Mouse (Mus musculus) liver, embryonic 15.5 days (tissue): ENCODE results near the gene Kcne1. TPM values are rescaled to one million over a fixed set of nuclear protein-coding genes. Genes with fewer than 3 reads are reported as not detected.
A peak's percentile ranks its signal among the peaks of the same experiment; 100 is the strongest.

Experiments
- ATAC-seq: fragments of 200-750 bp; cut with Nextera tagmentation; 2 replicates; pipeline ENCODE4 v1.8.0; 2017; ENCODE audit warnings: moderate number of reproducible peaks, mild to moderate bottlenecking, moderate library complexity; ENCODE audit not compliant: insufficient read depth
- H3K27ac ChIP-seq: fragments of 300-500 bp; sonication (generic); replicated peaks from 2 replicates; pipeline ENCODE4 v1.5.1; 2015; ENCODE audit warnings: mild to moderate bottlenecking, inconsistent platforms
- H3K27me3 ChIP-seq: fragments of 300-500 bp; sonication (generic); 2 replicates; pipeline ENCODE4 v1.6.1; 2015; ENCODE audit warnings: mild to moderate bottlenecking, inconsistent platforms
- H3K36me3 ChIP-seq: fragments of 300-500 bp; sonication (generic); replicated peaks from 2 replicates; pipeline ENCODE4 v1.6.1; 2015; ENCODE audit warnings: moderate library complexity, mild to moderate bottlenecking, inconsistent platforms
- H3K4me1 ChIP-seq: fragments of 300-500 bp; sonication (generic); replicated peaks from 2 replicates; pipeline ENCODE4 v1.6.1; 2015; ENCODE audit warnings: inconsistent platforms
- H3K4me2 ChIP-seq: fragments of 300-500 bp; sonication (generic); 2 replicates; pipeline ENCODE4 v1.6.1; 2015; ENCODE audit warnings: moderate library complexity, mild to moderate bottlenecking, inconsistent platforms
- H3K4me3 ChIP-seq: fragments of 300-500 bp; sonication (generic); replicated peaks from 2 replicates; pipeline ENCODE4 v1.5.1; 2015; ENCODE audit warnings: mild to moderate bottlenecking, inconsistent platforms
- H3K9ac ChIP-seq: fragments of 300-500 bp; sonication (generic); 2 replicates; pipeline ENCODE4 v1.6.1; 2015; ENCODE audit warnings: moderate library complexity, mild to moderate bottlenecking, inconsistent platforms
- H3K9me3 ChIP-seq: fragments of 300-500 bp; sonication (generic); replicated peaks from 2 replicates; pipeline ENCODE4 v1.6.1; 2016; ENCODE audit warnings: inconsistent platforms
- WGBS: fragments of 180-500 bp; shearing (Covaris S2); methylation state at CpG from one replicate; pipeline ENCODE4 v1.1.7; 2015; ENCODE audit warnings: mixed read lengths; ENCODE audit not compliant: insufficient replicate concordance; 5-methylcytosine and 5-hydroxymethylcytosine counted together
- polyA plus RNA-seq: library from polyadenylated mRNA; unstranded; fragments of >200 nt; fragmentation: Nextera tagmentation; extraction: Ambion mirVana; gene quantifications from 2 replicates; pipeline ENCODE4 v1.2.1, GENCODE M21; 2015

Kcne1 gene
- not detected in 2 replicates for polyA plus RNA-seq

DNA sequence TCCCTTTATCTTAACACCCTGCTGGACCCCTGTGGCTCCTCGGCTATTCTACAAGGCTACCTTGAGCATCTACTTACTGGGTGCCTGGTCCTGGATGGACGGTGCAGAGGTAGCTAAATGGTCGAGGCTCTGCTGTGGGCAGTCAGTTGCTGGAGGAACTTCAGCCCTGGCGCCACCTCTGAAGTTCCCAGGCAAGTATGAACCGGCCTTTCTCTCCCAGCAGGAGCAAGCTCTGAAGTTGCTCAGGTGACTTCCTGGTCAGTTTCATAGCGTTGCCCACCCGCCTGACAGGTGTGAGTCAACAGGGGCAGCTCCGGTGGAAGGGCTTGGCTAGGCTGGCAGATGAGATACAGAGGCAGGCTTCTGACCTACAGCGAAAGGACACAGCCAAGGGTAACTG lies at the start of gene Kcne1:
TSS of gene Kcne1 (minus strand) at position 240 of the 400 bp plus-strand sequence.
- H3K4me2 ChIP-seq = no peak within 1 kb of the TSS
- H3K9me3 ChIP-seq = no peaks in the 10 kb centered on the region
- no peak within 1 kb of the TSS for H3K9ac ChIP-seq
- 44% methylated on average over 9 of the region's 9 CpGs for WGBS
- H3K27me3 ChIP-seq = peaks cover 36% of the 10 kb centered on the region; the same call in 1 of the 2 replicates
- no peak within 1 kb of the TSS for H3K4me3 ChIP-seq
- no peaks in the 10 kb centered on the region for H3K36me3 ChIP-seq
- ATAC-seq = no peak
- H3K4me1 ChIP-seq = no peaks in the 10 kb centered on the region
- H3K27ac ChIP-seq = no peak within 1 kb of the TSS

DNA sequence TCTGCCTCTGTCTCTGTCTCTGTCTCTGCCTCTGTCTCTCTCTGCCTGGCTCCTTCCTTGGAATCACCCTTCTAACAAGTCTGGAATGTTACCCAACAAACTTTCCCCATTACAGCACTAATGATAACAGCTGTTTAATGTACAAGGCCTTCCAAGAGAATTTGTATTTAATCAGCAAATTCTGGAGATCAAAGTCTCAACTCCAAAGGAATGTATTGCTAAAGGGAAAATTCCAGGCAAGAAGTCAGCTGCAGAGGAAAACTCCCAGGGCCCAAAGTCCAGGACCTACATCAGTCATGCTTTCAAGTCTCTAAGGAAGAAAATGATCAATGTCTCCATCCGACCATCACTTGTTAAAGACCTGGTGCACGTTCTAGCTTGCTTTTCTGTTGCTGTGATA lies 48.6 kb upstream of the Kcne1 start:
- peaks cover 11% of the 10 kb centered on the region for H3K27me3 ChIP-seq
- no peak overlapping the region for H3K9ac ChIP-seq
- 54% methylated on average over 2 of the region's 2 CpGs for WGBS
- peaks cover 12% of the 10 kb centered on the region for H3K4me1 ChIP-seq
- H3K9me3 ChIP-seq = no peaks in the 10 kb centered on the region
- ATAC-seq = no peak
- H3K4me2 ChIP-seq = no peak overlapping the region
- H3K36me3 ChIP-seq = no peaks in the 10 kb centered on the region
- no peak overlapping the region for H3K27ac ChIP-seq
- H3K4me3 ChIP-seq = no peak overlapping the region

DNA sequence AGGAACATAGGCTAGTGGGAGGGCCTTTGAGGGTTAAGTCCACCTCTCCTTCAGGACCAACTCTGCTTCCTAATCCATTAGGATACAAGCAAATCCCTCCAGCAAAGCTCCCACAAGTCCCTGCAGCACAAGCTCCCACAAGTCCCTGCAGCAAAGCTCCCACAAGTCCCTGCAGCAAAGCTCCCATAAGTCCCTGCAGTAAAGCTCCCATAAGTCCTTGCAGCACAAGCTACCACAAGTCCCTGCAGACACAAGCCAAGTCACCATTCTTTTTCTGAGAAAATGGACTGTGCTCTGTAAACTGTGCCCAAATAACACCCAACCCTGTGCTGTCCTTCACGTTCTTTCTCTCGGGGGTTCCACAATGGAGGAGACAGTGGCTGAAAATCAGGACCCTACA lies 44.9 kb upstream of the Kcne1 start:
- Histone ChIP-seq H3K4me1 (peaks cover 12% of the 10 kb centered on the region; the same call in 1 of the 2 replicates), H3K27me3 (peaks cover 48% of the 10 kb centered on the region), H3K4me3 (no peak overlapping the region), H3K27ac (no peak overlapping the region), H3K36me3 (no peaks in the 10 kb centered on the region), H3K9me3 (no peaks in the 10 kb centered on the region), H3K9ac (no peak overlapping the region), H3K4me2 (no peak overlapping the region)
- 60% methylated on average over 2 of the region's 2 CpGs for WGBS
- no peak for ATAC-seq

DNA sequence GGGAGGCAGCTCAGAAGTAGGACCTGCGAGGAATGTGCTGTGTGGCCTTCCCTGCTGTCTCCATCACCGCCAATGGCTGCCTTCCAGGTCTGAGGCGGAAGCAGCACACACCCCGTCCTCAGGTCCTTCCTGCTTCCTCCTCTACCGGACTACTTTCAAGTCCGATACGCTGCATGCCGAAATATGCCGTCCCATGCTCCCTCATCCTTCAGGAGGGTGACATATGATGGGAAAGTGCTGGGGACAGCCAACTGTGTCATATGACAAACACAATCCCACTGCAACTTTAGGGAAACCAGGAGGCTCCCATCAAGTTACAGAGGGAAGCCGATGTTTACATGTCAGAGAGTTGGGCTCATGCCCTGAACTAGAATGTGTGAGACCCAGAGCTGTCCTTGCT lies 43.8 kb upstream of the Kcne1 start:
- no peak for ATAC-seq
- Histone ChIP-seq H3K36me3 (no peaks in the 10 kb centered on the region), H3K27ac (no peak overlapping the region), H3K4me2 (no peak overlapping the region), H3K27me3 (peaks cover 59% of the 10 kb centered on the region), H3K4me3 (no peak overlapping the region), H3K9me3 (no peaks in the 10 kb centered on the region), H3K9ac (no peak overlapping the region), H3K4me1 (peaks cover 17% of the 10 kb centered on the region)
- 68% methylated on average over 10 of the region's 10 CpGs for WGBS

DNA sequence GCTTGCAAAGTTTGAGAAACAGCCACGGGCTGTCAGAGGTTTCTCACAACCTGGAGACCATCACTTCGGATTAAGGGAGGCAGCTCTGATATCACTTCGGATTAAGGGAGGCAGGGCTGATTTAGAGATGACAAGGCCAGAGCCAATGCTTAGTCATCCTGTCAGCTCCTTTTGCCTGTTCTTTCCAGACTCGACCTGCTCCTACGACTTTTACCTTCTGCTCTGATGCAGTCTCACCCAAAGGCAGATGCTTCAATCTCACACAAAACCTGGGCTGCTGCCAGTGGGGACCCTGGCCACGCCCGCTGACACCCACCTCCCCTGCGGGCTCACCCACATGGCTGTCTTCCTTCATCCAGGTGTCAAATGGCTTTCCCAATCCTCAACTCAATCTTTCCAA lies 42.9 kb upstream of the Kcne1 start:
- no peak overlapping the region for H3K9ac ChIP-seq
- no peak overlapping the region for H3K4me3 ChIP-seq
- H3K27me3 ChIP-seq = peaks cover 60% of the 10 kb centered on the region
- no peak overlapping the region for H3K27ac ChIP-seq
- ATAC-seq = no peak
- no peaks in the 10 kb centered on the region for H3K9me3 ChIP-seq
- H3K4me1 ChIP-seq = peaks cover 15% of the 10 kb centered on the region
- no peaks in the 10 kb centered on the region for H3K36me3 ChIP-seq
- no peak overlapping the region for H3K4me2 ChIP-seq
- WGBS = 37% methylated on average over 8 of the region's 8 CpGs

DNA sequence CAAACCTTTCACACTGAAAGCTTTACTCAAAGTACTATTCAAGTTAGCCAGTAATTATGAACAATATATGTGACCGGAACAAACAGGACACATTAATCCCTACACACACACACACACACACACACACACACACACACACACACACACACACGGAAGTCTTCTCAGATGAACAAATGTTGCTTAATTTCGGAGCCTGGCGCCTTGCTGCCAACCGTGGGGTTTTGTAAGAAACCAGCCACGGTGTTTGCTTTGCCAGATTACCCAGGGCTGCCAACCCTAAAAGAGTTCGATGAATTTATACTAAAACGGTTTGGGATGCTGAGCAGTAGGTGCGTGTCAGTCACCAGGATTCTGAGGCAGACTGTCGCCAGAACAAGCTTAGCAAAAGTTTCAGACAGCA lies 41.9 kb upstream of the Kcne1 start:
- Histone ChIP-seq H3K27ac (no peak overlapping the region), H3K4me3 (no peak overlapping the region), H3K9me3 (no peaks in the 10 kb centered on the region), H3K4me2 (no peak overlapping the region), H3K4me1 (peaks cover 15% of the 10 kb centered on the region), H3K9ac (no peak overlapping the region), H3K36me3 (peaks cover 4% of the 10 kb centered on the region; the same call in 1 of the 2 replicates), H3K27me3 (peaks cover 57% of the 10 kb centered on the region)
- no peak for ATAC-seq
- WGBS = 59% methylated on average over 10 of the region's 10 CpGs

GRCm38 (mm10) chr16:92399490-92400458 lies 40.5 kb upstream of the Kcne1 start:
- Histone ChIP-seq H3K27me3 (peaks cover 57% of the 10 kb centered on the region), H3K9ac (peak overlapping the region; percentile 5; the same call in 1 of the 2 replicates)

GRCm38 (mm10) chr16:92398574-92399118 lies 39.4 kb upstream of the Kcne1 start:
- peaks cover 56% of the 10 kb centered on the region for H3K27me3 ChIP-seq
- H3K4me2 ChIP-seq = peak overlapping the region; percentile 58; the same call in 1 of the 2 replicates
- peaks cover 13% of the 10 kb centered on the region for H3K36me3 ChIP-seq
- no peak for ATAC-seq
- WGBS = 80% methylated on average over 6 of the region's 6 CpGs
- no peak overlapping the region for H3K9ac ChIP-seq
- H3K4me1 ChIP-seq = peaks cover 15% of the 10 kb centered on the region
- H3K4me3 ChIP-seq = no peak overlapping the region
- no peaks in the 10 kb centered on the region for H3K9me3 ChIP-seq
- H3K27ac ChIP-seq = no peak overlapping the region

More at GRCm38 (mm10) chr16:92399490-92400458, 40.5 kb upstream of the Kcne1 start:
- H3K4me2 ChIP-seq = peak overlapping the region; percentile 58
- 3% methylated on average over 37 of the region's 37 CpGs for WGBS
- peak; percentile 76 for ATAC-seq
- no peaks in the 10 kb centered on the region for H3K9me3 ChIP-seq
- peaks cover 13% of the 10 kb centered on the region for H3K36me3 ChIP-seq
- peaks cover 15% of the 10 kb centered on the region for H3K4me1 ChIP-seq
- H3K4me3 ChIP-seq = peak overlapping the region; percentile 36
- H3K27ac ChIP-seq = no peak overlapping the region

- no peak overlapping the region for H3K9ac ChIP-seq
- no peak overlapping the region for H3K27ac ChIP-seq
- ATAC-seq = no peak; the same call in 1 of the 2 replicates
- peaks cover 50% of the 10 kb centered on the region for H3K27me3 ChIP-seq
- H3K9me3 ChIP-seq = no peaks in the 10 kb centered on the region
- WGBS = 51% methylated on average over 10 of the region's 10 CpGs
- H3K4me1 ChIP-seq = peaks cover 15% of the 10 kb centered on the region
- no peak overlapping the region for H3K4me2 ChIP-seq
- no peak overlapping the region for H3K4me3 ChIP-seq
- H3K36me3 ChIP-seq = peaks cover 16% of the 10 kb centered on the region
These were observed 38.7 kb upstream of the Kcne1 start for GRCm38 (mm10) chr16:92397745-92398573.

DNA sequence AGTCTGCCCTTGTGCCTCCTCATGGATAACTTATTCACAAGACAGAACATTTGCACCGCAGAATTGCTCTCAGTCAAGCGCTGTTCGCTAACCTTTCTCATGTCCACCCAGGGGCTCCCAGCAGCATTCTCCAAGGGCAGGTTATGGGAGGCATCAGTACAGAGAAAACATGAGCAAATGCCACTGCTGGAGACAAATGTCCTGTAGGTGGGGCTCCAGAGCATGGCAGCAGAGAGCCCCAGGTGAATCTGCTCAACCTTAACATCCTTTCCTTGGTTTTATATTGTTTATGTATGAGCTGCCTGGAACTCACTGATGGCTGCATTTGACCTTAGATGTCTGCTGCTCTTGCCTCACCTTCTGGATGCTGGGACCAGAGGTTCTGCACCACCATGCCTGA lies 34.5 kb upstream of the Kcne1 start:
- WGBS = 88% methylated on average over 3 of the region's 3 CpGs
- Histone ChIP-seq H3K27ac (no peak overlapping the region), H3K9me3 (no peaks in the 10 kb centered on the region), H3K4me2 (no peak overlapping the region), H3K4me3 (no peak overlapping the region), H3K9ac (no peak overlapping the region), H3K27me3 (peaks cover 8% of the 10 kb centered on the region), H3K4me1 (peaks cover 6% of the 10 kb centered on the region; the same call in 1 of the 2 replicates), H3K36me3 (peaks cover 21% of the 10 kb centered on the region)
- no peak for ATAC-seq
